In the genomic region with DNA sequence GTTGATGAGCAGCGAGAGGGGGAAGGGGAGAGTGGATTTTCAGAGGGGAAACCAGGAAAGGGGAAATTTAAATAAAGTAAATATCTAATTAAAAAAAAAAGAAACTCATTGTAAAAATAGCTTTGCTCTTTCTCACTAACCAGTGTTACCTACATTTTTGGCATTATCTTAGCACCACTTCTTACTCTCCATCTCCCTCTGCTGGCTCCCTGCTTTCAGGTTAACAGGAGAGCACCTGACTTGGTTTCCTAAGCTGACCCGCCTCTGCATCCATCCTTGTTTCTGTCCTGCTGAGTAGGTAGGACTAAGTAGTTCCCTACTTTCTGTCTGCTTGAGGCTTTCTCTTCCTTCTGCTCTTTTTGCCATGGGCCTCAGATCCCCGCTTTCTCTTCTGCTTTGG, we compare ENCODE assay signal across 13 mouse cellular contexts.
DNase-seq lines count a peak whose midpoint lies in the region; ATAC-seq and TF ChIP-seq lines count a peak whose summit lies in the region.
"Had no signal": no experiment of that assay in that cellular context is flagged by ENCODE, and none has a peak within 500 bp of the region (broad histone marks: within the 10 kb centered on the region; RNA-seq: fewer than 3 reads in every experiment).

No protein-coding gene starts in this region.

- H3K4me1 ChIP-seq in kidney, postnatal 0 days (replicated peaks; ENCODE audit: insufficient read depth, low read length) = no peaks in the 10 kb centered on the region
- H3K4me1 ChIP-seq in kidney, embryonic 15.5 days = no peaks in the 10 kb centered on the region
- no peaks in the 10 kb centered on the region for H3K4me1 ChIP-seq in forebrain, embryonic 15.5 days
- H3K4me1 ChIP-seq: embryonic facial prominence, embryonic 15.5 days; liver, embryonic 13.5 days had no signal

- H3K4me3 ChIP-seq in kidney, postnatal 0 days (replicated peaks; ENCODE audit: low read depth, low read length) = no peak overlapping the region
- no peak overlapping the region for H3K4me3 ChIP-seq in kidney, embryonic 15.5 days (replicated peaks)
- H3K4me3 ChIP-seq in forebrain, embryonic 15.5 days = no peak overlapping the region
- H3K4me3 ChIP-seq: embryonic facial prominence, embryonic 15.5 days; liver, embryonic 13.5 days; myocyte had no signal

- ATAC-seq in kidney, postnatal 0 days (replicated peaks; ENCODE audit: low FRiP score, low read depth) = no peak
- no peak for ATAC-seq in kidney, embryonic 15.5 days (replicated peaks; ENCODE audit: low FRiP score)
- no peak for ATAC-seq in forebrain, embryonic 15.5 days (replicated peaks)
- ATAC-seq: activated CD4-positive, CD25-positive, alpha-beta regulatory T cell, adult 4 months; forebrain, embryonic 16.5 days; inflammation-experienced regulatory T-cells, adult 6 months had no signal

- H3K27me3 ChIP-seq in kidney, postnatal 0 days (ENCODE audit: insufficient read depth, low read length) = no peaks in the 10 kb centered on the region
- H3K27me3 ChIP-seq in kidney, embryonic 15.5 days = no peaks in the 10 kb centered on the region
- H3K27me3 ChIP-seq in forebrain, embryonic 15.5 days = no peaks in the 10 kb centered on the region
- H3K27me3 ChIP-seq: embryonic facial prominence, embryonic 15.5 days; liver, embryonic 13.5 days had no signal

- H3K27ac ChIP-seq in kidney, postnatal 0 days = no peak overlapping the region
- no peak overlapping the region for H3K27ac ChIP-seq in kidney, embryonic 15.5 days
- no peak overlapping the region for H3K27ac ChIP-seq in forebrain, embryonic 15.5 days (replicated peaks)
- H3K27ac ChIP-seq: embryonic facial prominence, embryonic 15.5 days; liver, embryonic 13.5 days had no signal

- H3K36me3 ChIP-seq in kidney, postnatal 0 days (ENCODE audit: insufficient read depth, low read length) = no peaks in the 10 kb centered on the region
- H3K36me3 ChIP-seq in kidney, embryonic 15.5 days = no peaks in the 10 kb centered on the region
- no peaks in the 10 kb centered on the region for H3K36me3 ChIP-seq in forebrain, embryonic 15.5 days
- H3K36me3 ChIP-seq: embryonic facial prominence, embryonic 15.5 days; liver, embryonic 13.5 days had no signal

- no peak overlapping the region for H3K4me2 ChIP-seq in kidney, postnatal 0 days (ENCODE audit: low read length)
- H3K4me2 ChIP-seq in kidney, embryonic 15.5 days = no peak overlapping the region
- no peak overlapping the region for H3K4me2 ChIP-seq in forebrain, embryonic 15.5 days (replicated peaks)
- H3K4me2 ChIP-seq: embryonic facial prominence, embryonic 15.5 days; liver, embryonic 13.5 days had no signal

- H3K9me3 ChIP-seq in kidney, postnatal 0 days (replicated peaks; ENCODE audit: low read length) = no peaks in the 10 kb centered on the region
- no peaks in the 10 kb centered on the region for H3K9me3 ChIP-seq in kidney, embryonic 15.5 days (replicated peaks)
- H3K9me3 ChIP-seq in forebrain, embryonic 15.5 days = no peaks in the 10 kb centered on the region
- H3K9me3 ChIP-seq: embryonic facial prominence, embryonic 15.5 days; liver, embryonic 13.5 days had no signal

- WGBS in kidney, postnatal 0 days = 74% methylated on average over 3 of the region's 3 CpGs
- 62% methylated on average over 3 of the region's 3 CpGs for WGBS in kidney, embryonic 15.5 days
- 71% methylated on average over 3 of the region's 3 CpGs for WGBS in forebrain, embryonic 15.5 days

- no peak for DNase-seq in kidney, postnatal 0 days (ENCODE audit: low spot score)
- peak; percentile 8 for DNase-seq in thymus, postnatal 4 days
- DNase-seq in thymus, postnatal 36 days = no peak
- DNase-seq in ZHBTc4 (ENCODE audit: low read depth, low spot score) = peak; percentile 38
- DNase-seq in right cerebral cortex, adult 2 months (ENCODE audit: low spot score in 2 of 2) = no peak
- DNase-seq: liver, embryonic 13.5 days had no signal

- H3K9ac ChIP-seq in kidney, postnatal 0 days (ENCODE audit: low read depth, low read length) = no peak overlapping the region
- no peak overlapping the region for H3K9ac ChIP-seq in kidney, embryonic 15.5 days
- no peak overlapping the region for H3K9ac ChIP-seq in forebrain, embryonic 15.5 days (replicated peaks)
- H3K9ac ChIP-seq: embryonic facial prominence, embryonic 15.5 days; liver, embryonic 13.5 days had no signal

- TF ChIP-seq CTCF in kidney, postnatal 0 days (IDR thresholded peaks at IDR 0.05; ENCODE audit: low read depth) = peak; percentile 42

Comparison
In these comparisons a context has a peak if more than half of its experiments do, and no peak if none do; other contexts are left out.
1. DNase-seq: peak in thymus, postnatal 4 days (single experiment) and ZHBTc4 (single experiment); none in kidney, postnatal 0 days (single experiment), thymus, postnatal 36 days (0 of 2) and right cerebral cortex, adult 2 months (0 of 2).